Mouse (Mus musculus): Measurements from ENCODE around the gene Rbfox1. TPM values are rescaled to one million over a fixed set of nuclear protein-coding genes. Genes with fewer than 3 reads are reported as not detected.

The Rbfox1 gene
- polyA plus RNA-seq, 1 experiment from 2014 or later: 2.7 TPM

DNA sequence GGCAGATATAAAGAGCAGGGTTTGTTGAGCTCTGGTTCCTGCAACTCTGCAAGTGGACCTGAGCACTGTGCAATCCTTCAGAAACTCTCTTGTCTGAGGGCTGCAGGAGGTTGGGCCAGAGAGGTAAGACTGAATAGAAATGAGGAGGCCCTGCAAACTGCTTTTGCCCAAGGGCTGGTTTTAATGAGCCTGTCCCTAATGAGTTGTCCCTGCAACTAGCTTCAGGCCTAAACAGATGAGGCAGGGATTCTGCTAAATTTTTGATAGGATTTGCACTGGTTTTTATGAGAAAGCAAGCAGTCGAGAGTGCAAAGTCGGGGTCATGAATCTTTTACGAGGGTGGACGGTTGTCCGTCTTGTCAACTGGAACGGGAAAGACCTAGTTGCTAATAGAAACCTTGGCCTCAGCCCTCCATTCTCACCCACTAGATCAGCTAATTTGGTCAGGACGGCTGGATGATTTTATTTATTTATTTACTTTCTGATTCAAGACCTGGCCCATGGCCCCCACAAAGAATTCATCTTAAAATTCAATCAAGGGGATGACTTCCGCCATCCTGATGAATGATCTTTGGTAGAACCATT, 1279.1 kb downstream of the Rbfox1 start:
- Histone ChIP-seq H3K9ac (replicated peaks; ENCODE audit: low read depth, low read length) (no peak overlapping the region), H3K9me3 (ENCODE audit: control insufficient read depth, low read depth, low read length) (no peaks in the 10 kb centered on the region), H3K4me1 (ENCODE audit: control insufficient read depth, insufficient read depth, low read length) (no peaks in the 10 kb centered on the region), H3K27ac (ENCODE audit: low read length) (no peak overlapping the region), H3K4me3 (ENCODE audit: low read depth, low read length) (no peak overlapping the region), H3K4me2 (replicated peaks; ENCODE audit: low read depth, low read length) (no peak overlapping the region), H3K36me3 (ENCODE audit: control insufficient read depth, insufficient read depth, low read length) (no peaks in the 10 kb centered on the region), H3K27me3 (ENCODE audit: control insufficient read depth, insufficient read depth, low read length) (no peaks in the 10 kb centered on the region)
- no peak for ATAC-seq (ENCODE audit: insufficient number of reproducible peaks, insufficient read depth, low FRiP score, low read depth)
- whole genome bisulfite sequencing: 82% methylated on average over 8 of the region's 8 CpGs

DNA sequence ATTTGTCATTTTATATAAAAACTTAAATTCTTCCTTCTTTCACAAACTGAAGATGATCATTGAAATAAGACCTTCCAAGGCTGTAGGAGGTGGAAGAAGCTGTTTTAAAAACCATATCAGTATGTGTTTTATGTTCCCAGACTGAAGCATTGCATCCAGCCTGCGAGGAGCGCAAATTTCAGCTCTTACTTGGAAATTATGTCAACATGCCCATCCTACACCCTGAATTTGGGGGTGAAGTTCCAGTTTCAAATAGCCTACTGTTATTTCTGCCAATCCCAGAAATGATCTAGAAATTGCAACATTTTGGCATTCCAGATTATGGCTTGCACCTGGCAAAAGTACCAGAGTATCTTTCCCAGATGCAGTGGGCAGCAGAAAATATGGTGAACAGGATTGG, 1290.8 kb downstream of the Rbfox1 start:
- Histone ChIP-seq H3K9me3 (ENCODE audit: control insufficient read depth, low read depth, low read length) (no peaks in the 10 kb centered on the region), H3K27me3 (ENCODE audit: control insufficient read depth, insufficient read depth, low read length) (no peaks in the 10 kb centered on the region), H3K4me1 (ENCODE audit: control insufficient read depth, insufficient read depth, low read length) (no peaks in the 10 kb centered on the region), H3K36me3 (ENCODE audit: control insufficient read depth, insufficient read depth, low read length) (no peaks in the 10 kb centered on the region), H3K27ac (ENCODE audit: low read length) (no peak overlapping the region), H3K9ac (replicated peaks; ENCODE audit: low read depth, low read length) (no peak overlapping the region), H3K4me3 (ENCODE audit: low read depth, low read length) (no peak overlapping the region), H3K4me2 (replicated peaks; ENCODE audit: low read depth, low read length) (no peak overlapping the region)
- no peak for ATAC-seq (ENCODE audit: insufficient number of reproducible peaks, insufficient read depth, low FRiP score, low read depth)
- WGBS: 92% methylated on average over 2 of the region's 2 CpGs

DNA sequence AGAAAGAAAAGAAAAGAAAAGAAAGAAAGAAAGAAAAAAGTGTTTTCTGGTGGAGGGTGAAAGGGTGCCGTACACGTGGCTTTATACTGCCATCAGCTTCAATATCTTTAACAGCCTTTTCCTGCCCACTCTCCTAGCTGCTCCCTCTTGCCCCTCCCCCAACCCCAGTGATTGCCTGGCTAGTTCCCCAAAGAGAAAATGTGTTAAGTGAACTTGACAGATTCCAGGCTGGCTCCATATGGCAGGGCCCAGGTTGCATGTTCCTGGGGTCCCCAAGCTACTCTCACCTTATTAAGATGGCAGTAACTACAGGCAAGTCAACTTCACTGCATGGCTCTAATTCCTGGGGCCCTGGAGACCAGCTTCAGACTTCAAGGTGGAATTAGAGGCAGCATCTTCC, 1302.6 kb downstream of the Rbfox1 start:
- 51% methylated on average over 2 of the region's 2 CpGs for WGBS

DNA sequence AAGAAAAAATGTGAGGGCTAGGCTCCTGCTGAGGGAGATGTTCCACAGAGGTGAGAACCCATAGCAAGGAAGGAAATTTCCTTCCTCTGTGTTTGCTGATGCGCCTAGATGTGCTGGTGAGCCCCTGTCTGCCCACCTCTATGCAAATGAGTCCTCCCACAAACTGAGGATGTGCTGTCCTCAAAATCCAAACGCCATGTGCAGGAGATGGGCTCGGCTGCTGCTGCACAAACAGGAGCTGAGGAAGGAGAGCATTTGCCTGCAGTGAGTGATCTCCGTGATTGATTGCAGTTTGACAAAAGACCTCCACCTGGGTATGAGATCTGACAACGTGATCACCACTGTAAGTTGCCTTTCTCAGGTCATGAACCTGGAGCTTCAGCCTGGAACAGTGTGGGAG, 1308.4 kb downstream of the Rbfox1 start:
- H3K36me3 ChIP-seq (ENCODE audit: control insufficient read depth, insufficient read depth, low read length): no peaks in the 10 kb centered on the region
- H3K9me3 ChIP-seq (ENCODE audit: control insufficient read depth, low read depth, low read length): no peaks in the 10 kb centered on the region
- no peak overlapping the region for H3K9ac ChIP-seq (replicated peaks; ENCODE audit: low read depth, low read length)
- WGBS: 57% methylated on average over 5 of the region's 5 CpGs
- no peak overlapping the region for H3K4me2 ChIP-seq (replicated peaks; ENCODE audit: low read depth, low read length)
- no peaks in the 10 kb centered on the region for H3K4me1 ChIP-seq (ENCODE audit: control insufficient read depth, insufficient read depth, low read length)
- H3K27ac ChIP-seq (ENCODE audit: low read length): no peak overlapping the region
- no peak overlapping the region for H3K4me3 ChIP-seq (ENCODE audit: low read depth, low read length)
- no peaks in the 10 kb centered on the region for H3K27me3 ChIP-seq (ENCODE audit: control insufficient read depth, insufficient read depth, low read length)
- ATAC-seq (ENCODE audit: insufficient number of reproducible peaks, insufficient read depth, low FRiP score, low read depth): no peak

More for the DNA sequence above, 1302.6 kb downstream of the Rbfox1 start:
- H3K9ac ChIP-seq (replicated peaks; ENCODE audit: low read depth, low read length): no peak overlapping the region
- no peaks in the 10 kb centered on the region for H3K4me1 ChIP-seq (ENCODE audit: control insufficient read depth, insufficient read depth, low read length)
- H3K36me3 ChIP-seq (ENCODE audit: control insufficient read depth, insufficient read depth, low read length): no peaks in the 10 kb centered on the region
- no peaks in the 10 kb centered on the region for H3K9me3 ChIP-seq (ENCODE audit: control insufficient read depth, low read depth, low read length)
- no peak overlapping the region for H3K27ac ChIP-seq (ENCODE audit: low read length)
- H3K27me3 ChIP-seq (ENCODE audit: control insufficient read depth, insufficient read depth, low read length): no peaks in the 10 kb centered on the region
- ATAC-seq (ENCODE audit: insufficient number of reproducible peaks, insufficient read depth, low FRiP score, low read depth): no peak
- no peak overlapping the region for H3K4me2 ChIP-seq (replicated peaks; ENCODE audit: low read depth, low read length)
- H3K4me3 ChIP-seq (ENCODE audit: low read depth, low read length): no peak overlapping the region

DNA sequence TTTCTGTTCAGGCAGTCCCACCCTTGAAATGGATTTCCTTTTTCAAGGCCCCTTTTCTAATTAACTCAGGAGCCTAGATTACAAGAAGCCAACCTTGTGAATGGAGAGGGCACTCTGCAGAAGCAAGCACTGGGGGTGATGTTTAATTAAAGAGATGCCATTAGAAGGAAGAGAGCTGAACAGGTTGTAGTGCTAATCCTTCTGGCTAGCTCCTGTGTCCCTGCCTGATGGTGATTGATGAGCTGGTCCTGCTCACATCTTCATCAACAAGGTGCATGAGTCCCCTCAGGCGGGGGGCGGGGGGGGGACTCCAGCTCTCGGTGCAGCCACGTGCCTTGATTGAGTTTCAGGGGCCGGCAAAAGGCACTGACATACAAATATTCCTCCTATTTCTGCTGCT, 1312.8 kb downstream of the Rbfox1 start:
- H3K4me2 ChIP-seq (replicated peaks; ENCODE audit: low read depth, low read length): no peak overlapping the region
- no peaks in the 10 kb centered on the region for H3K4me1 ChIP-seq (ENCODE audit: control insufficient read depth, insufficient read depth, low read length)
- H3K9me3 ChIP-seq (ENCODE audit: control insufficient read depth, low read depth, low read length): no peaks in the 10 kb centered on the region
- no peaks in the 10 kb centered on the region for H3K36me3 ChIP-seq (ENCODE audit: control insufficient read depth, insufficient read depth, low read length)
- no peak overlapping the region for H3K27ac ChIP-seq (ENCODE audit: low read length)
- H3K9ac ChIP-seq (replicated peaks; ENCODE audit: low read depth, low read length): no peak overlapping the region
- H3K27me3 ChIP-seq (ENCODE audit: control insufficient read depth, insufficient read depth, low read length): no peaks in the 10 kb centered on the region
- 78% methylated on average over 5 of the region's 5 CpGs for WGBS
- no peak overlapping the region for H3K4me3 ChIP-seq (ENCODE audit: low read depth, low read length)
- no peak for ATAC-seq (ENCODE audit: insufficient number of reproducible peaks, insufficient read depth, low FRiP score, low read depth)

DNA sequence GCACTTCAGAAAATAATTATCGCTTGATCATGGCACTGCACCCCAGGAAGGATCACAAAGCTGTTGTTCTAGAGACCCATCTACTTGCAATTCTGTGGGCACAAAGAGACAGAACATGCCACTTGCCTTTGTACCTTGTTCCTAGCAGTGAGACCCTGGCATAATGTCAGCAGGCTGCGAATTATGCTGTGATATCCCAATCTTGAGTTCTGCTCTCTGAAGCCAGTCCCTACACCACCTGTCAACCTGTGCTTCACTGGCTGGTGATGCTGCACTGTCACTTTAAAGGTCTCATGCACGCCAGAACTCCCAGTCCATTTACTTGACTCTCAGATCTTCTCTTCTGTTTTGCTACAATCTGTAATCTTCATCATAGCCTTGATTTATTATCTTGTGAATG, 1315.1 kb downstream of the Rbfox1 start:
- H3K4me3 ChIP-seq (ENCODE audit: low read depth, low read length): no peak overlapping the region
- no peak overlapping the region for H3K27ac ChIP-seq (ENCODE audit: low read length)
- H3K4me2 ChIP-seq (replicated peaks; ENCODE audit: low read depth, low read length): no peak overlapping the region
- no peaks in the 10 kb centered on the region for H3K36me3 ChIP-seq (ENCODE audit: control insufficient read depth, insufficient read depth, low read length)
- H3K4me1 ChIP-seq (ENCODE audit: control insufficient read depth, insufficient read depth, low read length): no peaks in the 10 kb centered on the region
- no peak overlapping the region for H3K9ac ChIP-seq (replicated peaks; ENCODE audit: low read depth, low read length)
- H3K9me3 ChIP-seq (ENCODE audit: control insufficient read depth, low read depth, low read length): no peaks in the 10 kb centered on the region
- 86% methylated on average over 3 of the region's 3 CpGs for WGBS
- no peak for ATAC-seq (ENCODE audit: insufficient number of reproducible peaks, insufficient read depth, low FRiP score, low read depth)
- no peaks in the 10 kb centered on the region for H3K27me3 ChIP-seq (ENCODE audit: control insufficient read depth, insufficient read depth, low read length)

DNA sequence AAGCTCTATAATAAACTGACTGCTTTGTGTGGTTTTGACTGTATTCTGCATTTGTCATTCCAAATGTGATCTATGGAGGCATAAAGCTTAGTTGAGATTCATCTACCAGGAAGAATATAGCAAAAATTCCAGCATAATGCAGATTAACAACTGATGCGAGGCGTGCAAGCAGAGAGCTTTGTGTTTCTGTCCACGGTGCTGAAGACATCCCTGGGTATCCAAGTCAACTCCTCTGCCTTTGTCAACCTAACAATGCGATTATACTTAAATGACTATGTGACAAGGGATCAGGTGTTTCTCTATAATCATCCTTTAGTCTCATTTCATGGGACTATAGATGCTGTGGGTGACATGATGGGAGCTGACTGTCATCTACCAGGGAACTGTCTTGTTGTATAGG, 1316.7 kb downstream of the Rbfox1 start:
- H3K27ac ChIP-seq (ENCODE audit: low read length): no peak overlapping the region
- no peak overlapping the region for H3K4me2 ChIP-seq (replicated peaks; ENCODE audit: low read depth, low read length)
- H3K4me3 ChIP-seq (ENCODE audit: low read depth, low read length): no peak overlapping the region
- H3K9ac ChIP-seq (replicated peaks; ENCODE audit: low read depth, low read length): no peak overlapping the region
- H3K4me1 ChIP-seq (ENCODE audit: control insufficient read depth, insufficient read depth, low read length): no peaks in the 10 kb centered on the region
- H3K36me3 ChIP-seq (ENCODE audit: control insufficient read depth, insufficient read depth, low read length): no peaks in the 10 kb centered on the region
- H3K27me3 ChIP-seq (ENCODE audit: control insufficient read depth, insufficient read depth, low read length): no peaks in the 10 kb centered on the region
- 48% methylated on average over 4 of the region's 4 CpGs for WGBS
- ATAC-seq (ENCODE audit: insufficient number of reproducible peaks, insufficient read depth, low FRiP score, low read depth): no peak
- H3K9me3 ChIP-seq (ENCODE audit: control insufficient read depth, low read depth, low read length): no peaks in the 10 kb centered on the region

DNA sequence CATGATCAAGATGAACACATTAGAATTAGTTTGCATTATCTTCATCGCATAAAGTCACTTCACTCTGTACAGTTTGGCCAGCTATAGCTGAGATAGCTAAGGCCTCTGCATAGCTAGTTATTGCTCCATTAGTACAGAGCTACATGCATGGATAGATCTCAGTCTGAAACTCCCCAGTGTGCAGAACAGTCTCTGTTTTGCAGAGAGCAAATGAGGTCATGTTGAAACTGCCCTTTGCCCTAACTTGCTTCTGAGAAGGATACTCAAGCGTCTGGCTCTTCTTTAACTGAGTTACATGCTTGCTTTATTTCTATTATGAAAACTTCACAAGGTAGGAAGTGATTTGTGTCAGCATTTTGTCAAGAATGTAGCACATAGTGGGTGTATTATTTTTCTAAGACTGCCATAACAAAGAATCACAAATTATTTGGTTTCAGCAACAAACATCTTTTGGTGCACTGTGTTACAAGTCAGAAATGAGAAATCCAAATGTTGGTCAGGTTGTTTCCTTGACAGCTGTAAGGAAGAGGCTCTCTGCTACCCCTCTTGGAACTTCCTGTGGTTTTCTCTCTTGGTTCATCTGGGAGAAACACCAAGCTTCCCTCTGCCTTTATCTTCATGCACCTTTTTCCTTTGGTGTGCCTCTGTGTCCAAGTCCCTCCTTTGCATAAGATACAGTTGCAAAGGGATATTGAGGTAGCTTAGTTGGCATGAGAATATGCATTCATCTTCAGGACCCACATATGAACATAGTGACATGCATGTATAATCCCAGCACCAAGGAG, 1321.2 kb downstream of the Rbfox1 start:
- H3K4me3 ChIP-seq (ENCODE audit: low read depth, low read length): no peak overlapping the region
- no peaks in the 10 kb centered on the region for H3K36me3 ChIP-seq (ENCODE audit: control insufficient read depth, insufficient read depth, low read length)
- H3K9me3 ChIP-seq (ENCODE audit: control insufficient read depth, low read depth, low read length): no peaks in the 10 kb centered on the region
- H3K27me3 ChIP-seq (ENCODE audit: control insufficient read depth, insufficient read depth, low read length): no peaks in the 10 kb centered on the region
- H3K27ac ChIP-seq (ENCODE audit: low read length): no peak overlapping the region
- 76% methylated on average over 2 of the region's 2 CpGs for WGBS
- no peak for ATAC-seq (ENCODE audit: insufficient number of reproducible peaks, insufficient read depth, low FRiP score, low read depth)
- H3K4me1 ChIP-seq (ENCODE audit: control insufficient read depth, insufficient read depth, low read length): no peaks in the 10 kb centered on the region
- no peak overlapping the region for H3K9ac ChIP-seq (replicated peaks; ENCODE audit: low read depth, low read length)
- H3K4me2 ChIP-seq (replicated peaks; ENCODE audit: low read depth, low read length): no peak overlapping the region

DNA sequence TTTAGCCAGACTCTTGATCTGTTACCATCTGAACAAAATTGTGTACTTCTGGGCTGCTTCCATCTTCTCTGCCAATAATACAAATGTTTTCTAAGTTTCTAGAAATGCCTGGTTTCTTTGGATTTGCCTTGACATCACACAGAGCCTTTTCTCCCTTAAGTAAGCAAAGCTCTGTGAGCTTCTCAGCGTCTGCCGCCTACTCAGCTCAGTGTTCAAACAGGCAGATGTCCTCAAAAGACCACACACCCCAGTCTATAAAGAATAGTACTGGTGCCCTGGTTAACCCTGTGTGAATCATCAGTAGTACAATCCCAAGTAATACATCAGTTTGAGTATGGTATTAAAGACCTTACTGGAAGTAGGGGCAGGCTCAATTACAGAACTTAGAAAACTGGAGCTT, 1322.4 kb downstream of the Rbfox1 start:
- no peak overlapping the region for H3K9ac ChIP-seq (replicated peaks; ENCODE audit: low read depth, low read length)
- WGBS: 47% methylated on average over 2 of the region's 2 CpGs
- H3K4me2 ChIP-seq (replicated peaks; ENCODE audit: low read depth, low read length): no peak overlapping the region

More for the DNA sequence above, 1322.4 kb downstream of the Rbfox1 start:
- H3K27ac ChIP-seq (ENCODE audit: low read length): no peak overlapping the region
- no peaks in the 10 kb centered on the region for H3K36me3 ChIP-seq (ENCODE audit: control insufficient read depth, insufficient read depth, low read length)
- no peaks in the 10 kb centered on the region for H3K27me3 ChIP-seq (ENCODE audit: control insufficient read depth, insufficient read depth, low read length)
- no peak overlapping the region for H3K4me3 ChIP-seq (ENCODE audit: low read depth, low read length)
- H3K4me1 ChIP-seq (ENCODE audit: control insufficient read depth, insufficient read depth, low read length): no peaks in the 10 kb centered on the region
- H3K9me3 ChIP-seq (ENCODE audit: control insufficient read depth, low read depth, low read length): no peaks in the 10 kb centered on the region
- no peak for ATAC-seq (ENCODE audit: insufficient number of reproducible peaks, insufficient read depth, low FRiP score, low read depth)
